Mouse (Mus musculus) limb, embryonic 14.5 days (tissue): ENCODE data around the gene Lingo2. TPM values are rescaled to one million over a fixed set of nuclear protein-coding genes. Genes with fewer than 3 reads are reported as not detected.

Source experiments
- ATAC-seq: fragments of 200-750 bp; cut with Nextera tagmentation; 2 replicates; pipeline ENCODE4 v1.8.0; 2017; ENCODE audit warnings: low read depth, moderate number of reproducible peaks, moderate TSS enrichment; ENCODE audit not compliant: low FRiP score
- DNase-seq: peaks from one replicate; pipeline ENCODE4 v3.0.0-alpha.2; 2015; ENCODE audit warnings: low spot score
- H3K27ac ChIP-seq: fragments of 300-500 bp; sonication (generic); replicated peaks from 2 replicates; pipeline ENCODE4 v1.5.1; 2014; ENCODE audit warnings: low read depth, mild to moderate bottlenecking, low read length, moderate library complexity, mixed read lengths
- H3K27me3 ChIP-seq: fragments of 300-500 bp; sonication (generic); 2 replicates; pipeline ENCODE4 v1.6.1; 2014; ENCODE audit warnings: low read length, mixed read lengths; ENCODE audit not compliant: control insufficient read depth, insufficient read depth
- H3K36me3 ChIP-seq: fragments of 300-500 bp; sonication (generic); 2 replicates; pipeline ENCODE4 v1.6.1; 2014; ENCODE audit warnings: mild to moderate bottlenecking, low read length, moderate library complexity, mixed read lengths; ENCODE audit not compliant: control insufficient read depth, insufficient read depth
- H3K4me1 ChIP-seq: fragments of 300-500 bp; sonication (generic); 2 replicates; pipeline ENCODE4 v1.6.1; 2014; ENCODE audit warnings: antibody characterized with exemption, low read length, mixed read lengths; ENCODE audit not compliant: control insufficient read depth, insufficient read depth
- H3K4me2 ChIP-seq: fragments of 300-500 bp; sonication (generic); replicated peaks from 2 replicates; pipeline ENCODE4 v1.6.1; 2014; ENCODE audit warnings: low read depth, mild to moderate bottlenecking, low read length, moderate library complexity; ENCODE audit not compliant: severe bottlenecking
- H3K4me3 ChIP-seq: fragments of 300-500 bp; sonication (generic); replicated peaks from 2 replicates; pipeline ENCODE4 v1.5.1; 2014; ENCODE audit warnings: low read length
- H3K9ac ChIP-seq: fragments of 300-500 bp; sonication (generic); 2 replicates; pipeline ENCODE4 v1.6.1; 2014; ENCODE audit warnings: mild to moderate bottlenecking, low read depth, low read length, moderate library complexity; ENCODE audit not compliant: severe bottlenecking
- H3K9me3 ChIP-seq: fragments of 300-500 bp; sonication (generic); 2 replicates; pipeline ENCODE4 v1.6.1; 2016; ENCODE audit warnings: low read length; ENCODE audit not compliant: control insufficient read depth
- POLR2A ChIP-seq: fragments of 200-500 bp; IDR thresholded peaks from 2 replicates; pipeline ENCODE4 v1.8.0; 2012; ENCODE audit warnings: inconsistent platforms, mild to moderate bottlenecking, moderate library complexity, borderline replicate concordance; ENCODE audit not compliant: insufficient read depth, insufficient read length; ENCODE audit errors: extremely low read depth
- WGBS: fragments of 180-500 bp; shearing (Covaris S2); extraction: QIAGEN DNeasy Blood & Tissue Kit; methylation state at CpG from one replicate; pipeline ENCODE4 v1.1.7; 2014; 5-methylcytosine and 5-hydroxymethylcytosine counted together
- polyA plus RNA-seq, 2 experiments: library from polyadenylated mRNA; depleted of rRNA in 1 of 2; stranded (reverse) in 1 of 2; unstranded in 1 of 2; fragments of >200 nt; fragmentation: Nextera tagmentation in 1 of 2; extraction: Ambion mirVana in 1 of 2; gene quantifications; 2 replicates each; pipeline versions ENCODE4 v1.2.1 to v1.2.3; 2012 to 2014

Gene Lingo2
- polyA plus RNA-seq, 2 experiments = 0.89 to 4.3 TPM

DNA sequence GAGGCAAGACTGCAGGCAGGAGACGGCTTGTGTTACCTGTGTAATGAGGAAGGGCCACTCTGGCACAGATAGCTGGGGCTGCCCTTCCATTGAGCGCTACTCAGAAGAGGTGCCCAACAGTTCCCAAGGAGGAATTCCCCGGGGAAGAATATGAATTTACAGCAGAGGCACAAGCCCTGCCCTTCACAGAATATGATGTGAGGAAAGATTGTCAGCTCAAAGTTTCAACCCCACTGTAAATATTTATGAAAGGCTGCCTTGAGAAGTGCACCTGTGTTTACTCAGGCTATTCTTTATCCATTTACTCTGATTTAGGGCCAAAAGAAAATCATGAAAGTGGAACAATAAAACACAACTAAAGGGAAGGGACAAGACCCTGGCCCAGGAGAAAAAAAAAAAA lies 1034.1 kb downstream of the Lingo2 start:
- H3K27me3 ChIP-seq = no peaks in the 10 kb centered on the region
- no peak overlapping the region for H3K27ac ChIP-seq
- 84% methylated on average over 3 of the region's 3 CpGs for WGBS
- H3K36me3 ChIP-seq = no peaks in the 10 kb centered on the region
- no peak overlapping the region for H3K4me2 ChIP-seq
- H3K9me3 ChIP-seq = no peaks in the 10 kb centered on the region
- H3K9ac ChIP-seq = no peak overlapping the region
- DNase-seq = no peak
- H3K4me3 ChIP-seq = no peak overlapping the region
- no peak for TF ChIP-seq POLR2A
- ATAC-seq = no peak
- H3K4me1 ChIP-seq = no peaks in the 10 kb centered on the region

DNA sequence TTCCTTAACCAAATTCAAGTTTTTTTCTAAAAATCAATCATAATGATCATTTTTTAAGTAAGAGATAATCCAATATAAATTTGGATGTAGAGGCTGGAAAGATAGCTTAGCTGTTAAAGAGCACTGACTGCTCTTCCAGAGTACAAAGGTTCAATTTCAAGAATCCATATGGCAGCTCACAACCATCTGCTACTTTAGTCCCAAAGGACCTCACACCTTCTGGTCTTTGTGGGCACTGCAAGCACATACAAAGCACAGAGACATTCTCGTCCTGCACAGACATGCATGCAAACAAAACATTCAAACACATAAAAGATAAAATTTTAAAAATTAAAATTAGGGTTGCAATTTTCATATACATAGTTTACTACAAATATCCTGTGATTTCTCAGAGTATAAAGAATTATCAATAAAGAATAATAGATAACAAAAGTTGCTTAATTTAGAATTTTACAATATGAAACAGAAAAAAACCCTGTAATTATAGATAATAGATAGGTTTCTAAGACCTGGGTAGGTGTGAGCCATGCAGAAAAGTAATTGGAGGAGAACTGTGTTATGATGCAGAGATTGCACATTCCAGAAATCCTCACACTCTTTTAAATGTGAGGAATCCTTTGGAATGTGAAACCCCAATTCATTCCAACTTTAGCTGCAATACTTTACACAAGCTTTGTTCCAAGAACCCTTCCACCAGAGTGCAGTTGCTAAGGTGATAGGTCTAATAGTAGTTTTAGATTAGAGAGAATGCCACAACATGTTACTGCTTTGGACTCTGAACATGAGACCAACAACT lies 1053.6 kb downstream of the Lingo2 start:
- no peak for TF ChIP-seq POLR2A
- WGBS = 38% methylated on average over 1 of the region's 1 CpGs
- H3K36me3 ChIP-seq = no peaks in the 10 kb centered on the region
- H3K4me2 ChIP-seq = no peak overlapping the region
- no peaks in the 10 kb centered on the region for H3K27me3 ChIP-seq
- DNase-seq = no peak
- H3K9ac ChIP-seq = no peak overlapping the region
- H3K4me3 ChIP-seq = no peak overlapping the region
- H3K27ac ChIP-seq = no peak overlapping the region
- H3K9me3 ChIP-seq = no peaks in the 10 kb centered on the region
- no peak for ATAC-seq
- no peaks in the 10 kb centered on the region for H3K4me1 ChIP-seq

DNA sequence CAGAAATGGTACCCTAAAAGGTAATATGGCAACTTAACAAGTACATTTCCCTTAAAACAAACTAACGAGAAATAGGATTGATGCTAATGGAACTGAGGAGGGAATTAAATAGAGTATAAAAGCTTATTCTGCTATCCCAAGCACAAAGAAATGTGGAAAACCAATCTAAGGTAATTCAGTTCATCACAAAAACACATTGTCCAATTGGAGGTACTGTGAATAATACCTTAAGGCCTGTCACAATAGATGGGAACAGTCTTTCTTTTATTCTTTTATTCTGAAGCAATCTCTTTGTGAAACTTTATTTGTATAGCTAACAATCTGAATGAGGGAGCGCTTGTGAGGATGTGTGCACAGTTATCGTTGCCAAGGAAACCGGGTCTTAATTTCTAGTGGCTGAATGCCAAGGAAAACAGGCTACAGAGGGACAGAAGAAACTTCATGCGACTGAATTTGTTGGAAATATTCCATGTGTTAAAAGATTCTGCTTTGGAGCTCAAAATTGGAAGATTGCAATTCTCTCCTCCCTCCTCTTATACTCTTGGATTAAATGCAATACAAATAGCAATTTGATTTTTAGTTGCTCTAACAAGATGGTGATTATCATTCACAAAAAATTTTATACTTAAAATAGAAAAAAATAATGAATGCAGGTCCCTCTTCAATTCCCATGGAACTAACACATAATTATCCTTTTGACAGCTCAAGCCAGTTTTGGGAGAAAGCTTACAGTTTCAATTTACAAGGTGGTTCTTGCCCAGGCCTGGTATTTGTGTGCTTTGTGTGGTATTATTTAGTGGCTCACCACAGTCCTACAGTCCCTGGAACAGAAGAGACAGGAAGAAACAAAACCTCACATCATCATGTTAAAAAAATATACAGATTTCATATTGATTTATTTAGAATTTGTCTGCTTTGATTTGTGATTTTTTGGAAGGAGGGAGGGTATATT lies 1065.7 kb downstream of the Lingo2 start:
- no peaks in the 10 kb centered on the region for H3K4me1 ChIP-seq
- no peaks in the 10 kb centered on the region for H3K36me3 ChIP-seq
- DNase-seq (no peak), ATAC-seq (no peak)
- no peaks in the 10 kb centered on the region for H3K9me3 ChIP-seq
- no peak overlapping the region for H3K4me2 ChIP-seq
- H3K27me3 ChIP-seq = no peaks in the 10 kb centered on the region
- H3K4me3 ChIP-seq = no peak overlapping the region
- WGBS = 74% methylated on average over 5 of the region's 5 CpGs
- no peak overlapping the region for H3K27ac ChIP-seq
- no peak for TF ChIP-seq POLR2A
- no peak overlapping the region for H3K9ac ChIP-seq

GRCm38 (mm10) chr4:35884946-35885460 lies 1066.5 kb downstream of the Lingo2 start:
- Histone ChIP-seq H3K27me3 (no peaks in the 10 kb centered on the region), H3K4me3 (no peak overlapping the region), H3K36me3 (no peaks in the 10 kb centered on the region), H3K9me3 (no peaks in the 10 kb centered on the region), H3K4me1 (no peaks in the 10 kb centered on the region), H3K4me2 (no peak overlapping the region), H3K27ac (no peak overlapping the region), H3K9ac (no peak overlapping the region)
- WGBS = 52% methylated on average over 3 of the region's 3 CpGs
- ATAC-seq = no peak
- DNase-seq = peak; percentile 80
- no peak for TF ChIP-seq POLR2A

GRCm38 (mm10) chr4:35846518-35846917 lies 1105.0 kb downstream of the Lingo2 start:
- no peaks in the 10 kb centered on the region for H3K36me3 ChIP-seq
- TF ChIP-seq POLR2A = no peak
- no peak overlapping the region for H3K4me3 ChIP-seq
- WGBS = 90% methylated on average over 1 of the region's 1 CpGs
- no peak overlapping the region for H3K9ac ChIP-seq
- no peaks in the 10 kb centered on the region for H3K9me3 ChIP-seq
- no peak overlapping the region for H3K4me2 ChIP-seq
- H3K27ac ChIP-seq = no peak overlapping the region
- DNase-seq = no peak
- no peaks in the 10 kb centered on the region for H3K4me1 ChIP-seq
- no peaks in the 10 kb centered on the region for H3K27me3 ChIP-seq
- no peak for ATAC-seq
